Mouse (Mus musculus): ENCODE results near the gene Gja10. TPM values are rescaled to one million over a fixed set of nuclear protein-coding genes. Genes with fewer than 3 reads are reported as not detected.

The Gja10 gene
- 0.26 TPM for polyA plus RNA-seq (2014; fragmentation: Illumina TruSeq; extraction: RNeasy Lipid Tissue Mini Kit (QIAGEN cat#74804); ENCODE audit: low read depth, low replicate concordance)

DNA sequence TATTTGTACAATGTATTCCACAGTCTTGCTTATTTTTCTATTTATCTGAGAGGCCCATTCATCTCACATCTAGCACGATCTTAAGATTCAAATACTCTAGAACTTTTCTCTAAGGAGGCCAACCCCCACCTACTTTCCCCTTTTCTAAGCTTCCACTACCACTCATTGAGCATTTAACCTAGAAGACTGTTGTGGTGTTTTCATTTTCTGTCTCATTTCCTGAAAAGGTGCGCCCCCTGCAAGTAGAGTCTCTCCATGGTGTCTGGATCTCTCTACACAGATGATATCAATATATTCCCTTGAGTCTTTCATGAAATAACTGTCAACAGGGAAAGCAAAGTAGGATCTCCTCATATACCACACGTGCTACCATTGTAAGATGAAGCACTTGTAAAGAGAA lies at the start of gene Gja10:
Gene Gja10, minus strand, starts transcription at position 101 of the 400 bp plus-strand sequence.

DNA sequence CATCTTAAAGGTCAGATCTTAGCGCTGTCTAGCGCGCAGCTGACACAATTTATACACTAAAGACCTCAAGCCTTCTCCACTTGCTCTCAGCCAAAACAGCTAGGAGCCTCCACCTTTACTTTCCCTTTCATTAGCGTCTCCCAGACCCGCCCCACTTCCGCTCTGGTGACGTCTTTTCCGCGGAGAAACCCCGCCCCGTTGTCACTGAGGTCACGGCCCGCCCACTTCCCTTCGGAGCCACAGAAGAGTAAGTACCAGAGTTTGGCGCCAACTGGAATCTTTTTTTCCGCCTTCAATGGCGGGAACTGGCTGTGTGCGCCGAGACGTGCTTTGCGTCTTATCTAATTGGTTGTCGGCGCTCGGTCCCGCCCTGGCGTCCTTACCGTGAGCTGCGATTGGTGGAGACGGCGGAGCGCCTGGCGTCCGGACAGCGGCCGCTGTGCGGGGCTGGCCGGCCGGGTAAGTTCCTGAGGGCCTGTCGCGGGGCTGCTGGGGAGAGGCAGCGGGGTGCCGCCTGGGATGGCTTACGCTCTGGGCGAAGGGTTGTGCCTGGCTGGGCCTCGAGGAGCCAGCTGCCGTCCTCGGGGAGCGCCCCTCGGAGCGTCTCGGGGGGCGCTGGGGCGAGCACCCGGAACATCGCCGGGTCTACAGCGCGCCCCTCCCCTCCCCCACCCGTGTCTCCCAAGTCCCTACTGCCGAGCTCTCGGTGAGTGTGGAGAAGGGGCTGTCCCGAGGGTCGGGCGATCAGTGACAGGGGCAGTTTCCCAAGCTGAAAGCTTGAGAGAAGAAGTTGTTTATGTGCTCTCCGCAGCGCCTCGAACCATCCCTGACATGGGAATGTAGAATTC lies 12.7 kb upstream of the Gja10 start, which contains the start of gene Casp8ap2:
Gene Casp8ap2, plus strand, starts transcription at position 418 of the 848 bp plus-strand sequence.

Other genes with a start within 250 kb of the Gja10 start
- 5.9 TPM for gene Casp8ap2, start 12.7 kb upstream of the Gja10 start, polyA plus RNA-seq (2014; fragmentation: Illumina TruSeq; extraction: RNeasy Lipid Tissue Mini Kit (QIAGEN cat#74804); ENCODE audit: low read depth, low replicate concordance)
- 5.1 TPM for gene Mdn1, start 54.4 kb upstream of the Gja10 start, polyA plus RNA-seq (2014; fragmentation: Illumina TruSeq; extraction: RNeasy Lipid Tissue Mini Kit (QIAGEN cat#74804); ENCODE audit: low read depth, low replicate concordance)
- 39.7 TPM for gene Lyrm2, start 197.5 kb upstream of the Gja10 start, polyA plus RNA-seq (2014; fragmentation: Illumina TruSeq; extraction: RNeasy Lipid Tissue Mini Kit (QIAGEN cat#74804); ENCODE audit: low read depth, low replicate concordance)